Mouse (Mus musculus): ENCODE measurements around the gene Rwdd2b. TPM values are rescaled to one million over a fixed set of nuclear protein-coding genes. Genes with fewer than 3 reads are reported as not detected.

The Rwdd2b gene
- 7.9 and 9.2 TPM in 2 replicates for polyA plus RNA-seq (2011; ENCODE audit: insufficient read length, low read depth, missing spikeins)

- TF ChIP-seq POLR2A (IDR thresholded peaks at IDR 0.05; ENCODE audit: low read depth, low read length) (peak; percentile 77), CTCF (IDR thresholded peaks at IDR 0.05; ENCODE audit: borderline replicate concordance, insufficient read depth, low read length) (no peak)
- Histone ChIP-seq H3K27ac (ENCODE audit: insufficient read depth, low read length) (peak within 1 kb of the TSS; percentile 87), H3K4me1 (ENCODE audit: control insufficient read depth, insufficient read depth, low read length) (no peaks in the 10 kb centered on the region), H3K4me3 (ENCODE audit: insufficient read depth, low read length) (peak within 1 kb of the TSS; percentile 91)
Measured at GRCm38 (mm10) chr16:87440184-87440686, at the start of gene Rwdd2b. TSS of gene Rwdd2b (minus strand) at chr16:87440573.

- TF ChIP-seq CTCF (IDR thresholded peaks at IDR 0.05; ENCODE audit: borderline replicate concordance, insufficient read depth, low read length), result no peak
- TF ChIP-seq POLR2A (IDR thresholded peaks at IDR 0.05; ENCODE audit: low read depth, low read length), result no peak
- H3K4me3 ChIP-seq (ENCODE audit: insufficient read depth, low read length), result no peak overlapping the region
- H3K4me1 ChIP-seq (ENCODE audit: control insufficient read depth, insufficient read depth, low read length), result no peaks in the 10 kb centered on the region
- no peak overlapping the region for H3K27ac ChIP-seq (ENCODE audit: insufficient read depth, low read length)
Measured at GRCm38 (mm10) chr16:87488605-87489004, 48.2 kb upstream of the Rwdd2b start.

- H3K4me1 ChIP-seq (ENCODE audit: control insufficient read depth, insufficient read depth, low read length), result no peaks in the 10 kb centered on the region
- no peak overlapping the region for H3K27ac ChIP-seq (ENCODE audit: insufficient read depth, low read length)
- TF ChIP-seq CTCF (IDR thresholded peaks at IDR 0.05; ENCODE audit: borderline replicate concordance, insufficient read depth, low read length), result no peak
- no peak overlapping the region for H3K4me3 ChIP-seq (ENCODE audit: insufficient read depth, low read length)
Measured at GRCm38 (mm10) chr16:87486739-87487138, 46.4 kb upstream of the Rwdd2b start.

- H3K27ac ChIP-seq (ENCODE audit: insufficient read depth, low read length), result no peak overlapping the region
- no peak overlapping the region for H3K4me3 ChIP-seq (ENCODE audit: insufficient read depth, low read length)
- no peak for TF ChIP-seq CTCF (IDR thresholded peaks at IDR 0.05; ENCODE audit: borderline replicate concordance, insufficient read depth, low read length)
- no peak for TF ChIP-seq POLR2A (IDR thresholded peaks at IDR 0.05; ENCODE audit: low read depth, low read length)
- H3K4me1 ChIP-seq (ENCODE audit: control insufficient read depth, insufficient read depth, low read length), result no peaks in the 10 kb centered on the region
Measured at GRCm38 (mm10) chr16:87484367-87484766, 44.0 kb upstream of the Rwdd2b start.

- Histone ChIP-seq H3K4me3 (ENCODE audit: insufficient read depth, low read length) (no peak overlapping the region), H3K4me1 (ENCODE audit: control insufficient read depth, insufficient read depth, low read length) (no peaks in the 10 kb centered on the region), H3K27ac (ENCODE audit: insufficient read depth, low read length) (no peak overlapping the region)
- TF ChIP-seq CTCF (IDR thresholded peaks at IDR 0.05; ENCODE audit: borderline replicate concordance, insufficient read depth, low read length), result no peak
- TF ChIP-seq POLR2A (IDR thresholded peaks at IDR 0.05; ENCODE audit: low read depth, low read length), result no peak
Measured at GRCm38 (mm10) chr16:87470579-87470978, 30.2 kb upstream of the Rwdd2b start.

GRCm38 (mm10) chr16:87458752-87459151, 18.4 kb upstream of the Rwdd2b start:
- peaks cover 8% of the 10 kb centered on the region for H3K4me1 ChIP-seq (ENCODE audit: control insufficient read depth, insufficient read depth, low read length)
- no peak overlapping the region for H3K27ac ChIP-seq (ENCODE audit: insufficient read depth, low read length)
- no peak for TF ChIP-seq POLR2A (IDR thresholded peaks at IDR 0.05; ENCODE audit: low read depth, low read length)
- TF ChIP-seq CTCF (IDR thresholded peaks at IDR 0.05; ENCODE audit: borderline replicate concordance, insufficient read depth, low read length), result no peak
- no peak overlapping the region for H3K4me3 ChIP-seq (ENCODE audit: insufficient read depth, low read length)

- TF ChIP-seq CTCF (IDR thresholded peaks at IDR 0.05; ENCODE audit: borderline replicate concordance, insufficient read depth, low read length) (no peak), POLR2A (IDR thresholded peaks at IDR 0.05; ENCODE audit: low read depth, low read length) (no peak)
- Histone ChIP-seq H3K4me1 (ENCODE audit: control insufficient read depth, insufficient read depth, low read length) (peaks cover 8% of the 10 kb centered on the region), H3K4me3 (ENCODE audit: insufficient read depth, low read length) (peak overlapping the region; percentile 89), H3K27ac (ENCODE audit: insufficient read depth, low read length) (peak overlapping the region; percentile 9; the same call in 1 of the 2 replicates)
Measured at GRCm38 (mm10) chr16:87455180-87455611, 14.8 kb upstream of the Rwdd2b start.

- H3K4me3 ChIP-seq (ENCODE audit: insufficient read depth, low read length), result peak within 1 kb of the TSS; percentile 89
- peaks cover 8% of the 10 kb centered on the region for H3K4me1 ChIP-seq (ENCODE audit: control insufficient read depth, insufficient read depth, low read length)
- TF ChIP-seq POLR2A (IDR thresholded peaks at IDR 0.05; ENCODE audit: low read depth, low read length), result peak; percentile 66
- no peak for TF ChIP-seq CTCF (IDR thresholded peaks at IDR 0.05; ENCODE audit: borderline replicate concordance, insufficient read depth, low read length)
- peak within 1 kb of the TSS; percentile 79; the same call in 1 of the 2 replicates for H3K27ac ChIP-seq (ENCODE audit: insufficient read depth, low read length)
Measured at GRCm38 (mm10) chr16:87454419-87455179, 14.2 kb upstream of the Rwdd2b start, which contains the start of gene Usp16. TSS of gene Usp16 (plus strand) at chr16:87454703.

GRCm38 (mm10) chr16:87453226-87453625, 12.9 kb upstream of the Rwdd2b start:
- Histone ChIP-seq H3K4me1 (ENCODE audit: control insufficient read depth, insufficient read depth, low read length) (peaks cover 8% of the 10 kb centered on the region), H3K27ac (ENCODE audit: insufficient read depth, low read length) (no peak overlapping the region), H3K4me3 (ENCODE audit: insufficient read depth, low read length) (no peak overlapping the region)
- TF ChIP-seq CTCF (IDR thresholded peaks at IDR 0.05; ENCODE audit: borderline replicate concordance, insufficient read depth, low read length) (no peak), POLR2A (IDR thresholded peaks at IDR 0.05; ENCODE audit: low read depth, low read length) (no peak)

GRCm38 (mm10) chr16:87445528-87445927, 5.2 kb upstream of the Rwdd2b start:
- Histone ChIP-seq H3K27ac (ENCODE audit: insufficient read depth, low read length) (no peak overlapping the region), H3K4me1 (ENCODE audit: control insufficient read depth, insufficient read depth, low read length) (no peaks in the 10 kb centered on the region), H3K4me3 (ENCODE audit: insufficient read depth, low read length) (no peak overlapping the region)
- no peak for TF ChIP-seq CTCF (IDR thresholded peaks at IDR 0.05; ENCODE audit: borderline replicate concordance, insufficient read depth, low read length)
- no peak for TF ChIP-seq POLR2A (IDR thresholded peaks at IDR 0.05; ENCODE audit: low read depth, low read length)

All from embryonic fibroblast, embryonic 13.5 days (primary cell).